Mouse (Mus musculus): ENCODE measurements at regions not wholly inside any gene's neighbourhood (a gene's known extent, or its start where the extent isn't known, plus 50 kb on each side); places are given as distances from the start of the nearest gene placed in this dataset.
A peak's percentile ranks its signal among the peaks of the same experiment; 100 is the strongest.

DNA sequence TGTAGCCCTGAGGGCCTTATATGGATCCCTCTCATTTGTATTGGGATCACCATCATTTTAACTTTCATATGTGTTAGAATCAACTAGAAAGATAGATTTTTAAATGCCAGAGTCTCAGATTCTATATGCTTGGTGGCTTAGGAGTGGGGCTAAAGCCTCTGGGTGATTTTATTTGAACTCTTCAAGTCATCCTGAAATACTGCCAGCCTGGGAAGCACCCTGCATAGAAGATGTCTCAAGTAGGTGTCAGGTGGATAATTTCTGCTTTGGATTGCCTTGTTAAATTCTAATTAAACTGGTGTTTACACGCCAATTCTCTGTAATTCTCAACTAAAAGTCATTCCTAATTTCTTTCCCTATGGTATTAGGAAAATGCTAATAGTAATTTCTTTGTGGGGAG lies 4154.0 kb downstream of the 9330182O14Rik start:
- no peak for ATAC-seq (ENCODE audit: low FRiP score, low read depth)
- Histone ChIP-seq H3K36me3 (no peaks in the 10 kb centered on the region), H3K4me3 (no peak overlapping the region), H3K4me1 (no peaks in the 10 kb centered on the region), H3K9me3 (no peaks in the 10 kb centered on the region), H3K4me2 (replicated peaks) (no peak overlapping the region), H3K27me3 (no peaks in the 10 kb centered on the region), H3K27ac (replicated peaks) (no peak overlapping the region), H3K9ac (replicated peaks) (no peak overlapping the region)
- 84% methylated on average over 1 of the region's 1 CpGs for WGBS

DNA sequence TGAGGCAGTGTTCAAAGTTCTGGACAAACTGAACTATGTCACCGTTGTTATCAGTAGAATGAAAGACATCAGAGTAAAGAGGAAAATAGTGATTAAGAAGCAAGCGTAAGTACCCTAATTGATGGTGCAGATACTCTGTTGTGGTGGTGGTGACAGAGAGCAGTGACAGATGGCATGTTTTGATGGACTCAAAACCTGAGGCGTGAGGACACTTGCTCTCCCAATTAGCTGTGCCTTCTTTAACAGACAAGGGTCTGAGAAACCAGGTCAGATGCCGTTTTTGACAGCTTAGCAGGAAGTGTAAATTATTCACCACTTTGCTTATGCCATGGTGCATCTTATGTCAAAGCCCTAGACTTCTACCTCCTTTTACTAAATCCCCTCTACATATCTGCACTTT lies 4154.5 kb downstream of the 9330182O14Rik start:
- H3K9me3 ChIP-seq = no peaks in the 10 kb centered on the region
- H3K9ac ChIP-seq (replicated peaks) = no peak overlapping the region
- 79% methylated on average over 4 of the region's 4 CpGs for WGBS
- H3K4me1 ChIP-seq = no peaks in the 10 kb centered on the region
- H3K4me2 ChIP-seq (replicated peaks) = no peak overlapping the region
- H3K27me3 ChIP-seq = no peaks in the 10 kb centered on the region
- H3K36me3 ChIP-seq = no peaks in the 10 kb centered on the region
- no peak overlapping the region for H3K4me3 ChIP-seq
- ATAC-seq (ENCODE audit: low FRiP score, low read depth) = no peak
- H3K27ac ChIP-seq (replicated peaks) = no peak overlapping the region

- H3K9me3 ChIP-seq = no peaks in the 10 kb centered on the region
- no peaks in the 10 kb centered on the region for H3K36me3 ChIP-seq
- H3K4me3 ChIP-seq = no peak overlapping the region
- WGBS = 64% methylated on average over 3 of the region's 3 CpGs
- H3K27me3 ChIP-seq = no peaks in the 10 kb centered on the region
- no peaks in the 10 kb centered on the region for H3K4me1 ChIP-seq
- no peak for ATAC-seq (ENCODE audit: low FRiP score, low read depth)
- no peak overlapping the region for H3K9ac ChIP-seq (replicated peaks)
- no peak overlapping the region for H3K27ac ChIP-seq (replicated peaks)
- no peak overlapping the region for H3K4me2 ChIP-seq (replicated peaks)
Observed at GRCm38 (mm10) chr15:44301491-44301890, 4167.3 kb downstream of the 9330182O14Rik start.

- Histone ChIP-seq H3K27me3 (no peaks in the 10 kb centered on the region), H3K27ac (replicated peaks) (no peak overlapping the region), H3K9me3 (no peaks in the 10 kb centered on the region), H3K4me2 (replicated peaks) (no peak overlapping the region), H3K4me1 (no peaks in the 10 kb centered on the region), H3K4me3 (no peak overlapping the region), H3K36me3 (no peaks in the 10 kb centered on the region), H3K9ac (replicated peaks) (no peak overlapping the region)
- 71% methylated on average over 5 of the region's 5 CpGs for WGBS
- ATAC-seq (ENCODE audit: low FRiP score, low read depth) = peak; percentile 72
Observed at GRCm38 (mm10) chr15:44310888-44311287, 4176.7 kb downstream of the 9330182O14Rik start.

DNA sequence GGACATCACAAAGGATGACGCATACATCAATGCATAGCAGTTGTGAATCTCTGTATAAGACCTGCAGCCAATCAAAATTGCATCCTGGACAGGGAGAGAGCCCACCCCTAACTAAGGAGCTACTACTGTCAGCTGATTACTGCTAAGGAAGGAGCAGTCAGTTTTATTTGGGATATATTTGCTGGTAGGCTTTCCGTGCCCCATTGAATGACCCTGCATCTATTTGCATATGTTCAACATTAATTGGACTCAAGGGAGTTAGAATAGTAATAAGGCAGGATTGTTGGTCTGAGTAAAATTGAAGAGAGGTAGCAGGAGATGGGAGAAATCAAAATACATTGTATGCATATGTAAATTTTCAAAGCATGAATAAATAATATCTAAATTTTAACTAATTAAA lies 4179.1 kb downstream of the 9330182O14Rik start:
- WGBS = 69% methylated on average over 2 of the region's 2 CpGs
- Histone ChIP-seq H3K27ac (replicated peaks) (no peak overlapping the region), H3K4me2 (replicated peaks) (no peak overlapping the region), H3K9ac (replicated peaks) (no peak overlapping the region), H3K4me3 (no peak overlapping the region), H3K36me3 (no peaks in the 10 kb centered on the region), H3K4me1 (no peaks in the 10 kb centered on the region), H3K9me3 (no peaks in the 10 kb centered on the region), H3K27me3 (no peaks in the 10 kb centered on the region)
- ATAC-seq (ENCODE audit: low FRiP score, low read depth) = peak; percentile 84

All from midbrain, embryonic 12.5 days (tissue).